Mouse (Mus musculus): Measurements from ENCODE around the gene Pigu.

- TF ChIP-seq POLR2A (IDR thresholded peaks at IDR 0.05; ENCODE audit: control insufficient read depth, extremely low read depth, insufficient read depth, low read length, poor library complexity) (no peak), CTCF (IDR thresholded peaks at IDR 0.05; ENCODE audit: borderline replicate concordance, control insufficient read depth, extremely low read depth, insufficient read depth, low read length, poor library complexity) (no peak)
These were observed 69.6 kb downstream of the Pigu start for GRCm38 (mm10) chr2:155287456-155288250.
